Mouse (Mus musculus): ENCODE measurements at regions not wholly inside any gene's neighbourhood (a gene's known extent, or its start where the extent isn't known, plus 50 kb on each side); places are given as distances from the start of the nearest gene placed in this dataset.

GRCm38 (mm10) chr1:128810860-128811259 is 218.8 kb upstream of the Cxcr4 start:
- WGBS = 81% methylated on average over 3 of the region's 3 CpGs
- Histone ChIP-seq H3K4me1 (peaks cover 12% of the 10 kb centered on the region), H3K9me3 (no peaks in the 10 kb centered on the region), H3K27ac (no peak overlapping the region), H3K27me3 (ENCODE audit: poor library complexity, severe bottlenecking) (no peaks in the 10 kb centered on the region), H3K36me3 (replicated peaks) (no peaks in the 10 kb centered on the region), H3K4me3 (no peak overlapping the region)
- no peak for DNase-seq (ENCODE audit: extremely low spot score, low spot score)

- WGBS = 85% methylated on average over 2 of the region's 2 CpGs
- no peak overlapping the region for H3K27ac ChIP-seq
Observed at GRCm38 (mm10) chr1:128810094-128810493, 218.0 kb upstream of the Cxcr4 start.

GRCm38 (mm10) chr1:128809601-128810000 is 217.5 kb upstream of the Cxcr4 start:
- 93% methylated on average over 8 of the region's 8 CpGs for WGBS
- no peaks in the 10 kb centered on the region for H3K9me3 ChIP-seq

More at GRCm38 (mm10) chr1:128810094-128810493, 218.0 kb upstream of the Cxcr4 start:
- no peaks in the 10 kb centered on the region for H3K9me3 ChIP-seq
- H3K36me3 ChIP-seq (replicated peaks) = no peaks in the 10 kb centered on the region
- H3K4me3 ChIP-seq = no peak overlapping the region
- peaks cover 19% of the 10 kb centered on the region for H3K4me1 ChIP-seq
- no peak for DNase-seq (ENCODE audit: extremely low spot score, low spot score)
- H3K27me3 ChIP-seq (ENCODE audit: poor library complexity, severe bottlenecking) = no peaks in the 10 kb centered on the region

GRCm38 (mm10) chr1:128808599-128808998 is 216.5 kb upstream of the Cxcr4 start:
- Histone ChIP-seq H3K36me3 (replicated peaks) (no peaks in the 10 kb centered on the region), H3K27me3 (ENCODE audit: poor library complexity, severe bottlenecking) (no peaks in the 10 kb centered on the region), H3K4me1 (peaks cover 32% of the 10 kb centered on the region), H3K27ac (no peak overlapping the region), H3K9me3 (no peaks in the 10 kb centered on the region), H3K4me3 (no peak overlapping the region)
- no peak for DNase-seq (ENCODE audit: extremely low spot score, low spot score)
- 89% methylated on average over 5 of the region's 5 CpGs for WGBS

More at GRCm38 (mm10) chr1:128809601-128810000, 217.5 kb upstream of the Cxcr4 start:
- Histone ChIP-seq H3K4me1 (peaks cover 24% of the 10 kb centered on the region), H3K36me3 (replicated peaks) (no peaks in the 10 kb centered on the region), H3K27me3 (ENCODE audit: poor library complexity, severe bottlenecking) (no peaks in the 10 kb centered on the region), H3K4me3 (no peak overlapping the region), H3K27ac (no peak overlapping the region)
- no peak for DNase-seq (ENCODE audit: extremely low spot score, low spot score)

DNA sequence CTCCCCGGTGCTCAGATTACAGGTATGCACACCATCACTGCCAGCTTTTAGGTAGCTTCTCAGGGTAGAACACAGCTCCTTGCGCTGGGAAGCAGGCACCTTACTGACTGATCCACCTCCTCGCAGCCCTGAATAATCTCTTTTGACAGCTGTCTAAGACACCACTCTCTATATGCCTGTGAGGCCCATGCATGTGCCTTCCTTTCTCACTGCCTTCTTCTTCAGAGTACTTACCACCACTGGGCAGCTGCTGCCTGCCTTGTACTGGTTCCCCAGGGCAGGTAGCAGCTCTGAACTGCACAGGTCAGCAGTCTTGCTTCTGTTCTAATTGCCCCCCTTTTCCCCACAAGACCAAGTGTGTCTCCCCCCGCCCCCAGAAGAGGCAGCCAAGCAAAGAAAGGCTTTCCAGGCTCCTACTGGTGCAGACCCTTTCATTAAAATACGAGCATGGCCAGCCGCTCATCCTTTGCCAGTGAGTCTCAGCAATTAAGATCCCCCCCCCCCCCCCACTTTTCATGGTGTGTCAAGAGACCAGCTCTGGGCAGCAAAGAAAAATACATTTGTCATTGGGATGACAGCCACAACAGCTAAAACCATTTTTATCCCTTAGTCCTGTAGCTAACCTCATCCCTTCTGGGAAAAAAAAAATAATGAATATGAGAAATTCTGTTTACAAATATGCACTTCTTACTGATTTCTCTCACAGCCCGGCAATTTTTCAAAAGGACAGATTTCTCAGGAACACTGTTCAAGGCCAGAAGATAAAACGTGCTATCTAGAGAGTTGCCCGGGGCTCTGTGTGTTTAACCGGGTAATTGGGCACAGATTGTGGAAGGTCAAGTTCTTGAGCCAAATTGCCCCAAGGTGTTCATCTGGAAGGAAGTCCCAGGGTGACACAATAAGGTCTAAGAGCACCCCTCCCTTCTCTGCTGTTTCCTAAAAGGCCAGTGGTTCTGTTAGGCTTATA is 213.9 kb upstream of the Cxcr4 start:
- no peaks in the 10 kb centered on the region for H3K9me3 ChIP-seq
- H3K36me3 ChIP-seq (replicated peaks) = no peaks in the 10 kb centered on the region
- H3K27me3 ChIP-seq (ENCODE audit: poor library complexity, severe bottlenecking) = peaks cover 10% of the 10 kb centered on the region
- H3K4me3 ChIP-seq = no peak overlapping the region
- WGBS = 54% methylated on average over 10 of the region's 10 CpGs
- no peak for DNase-seq (ENCODE audit: extremely low spot score, low spot score)
- peak overlapping the region; percentile 64; the same call in 1 of the 2 replicates for H3K27ac ChIP-seq
- peaks cover 40% of the 10 kb centered on the region for H3K4me1 ChIP-seq

- H3K27ac ChIP-seq = peak overlapping the region; percentile 75
- 56% methylated on average over 9 of the region's 9 CpGs for WGBS
Observed at GRCm38 (mm10) chr1:128803433-128804060, 211.5 kb upstream of the Cxcr4 start.

DNA sequence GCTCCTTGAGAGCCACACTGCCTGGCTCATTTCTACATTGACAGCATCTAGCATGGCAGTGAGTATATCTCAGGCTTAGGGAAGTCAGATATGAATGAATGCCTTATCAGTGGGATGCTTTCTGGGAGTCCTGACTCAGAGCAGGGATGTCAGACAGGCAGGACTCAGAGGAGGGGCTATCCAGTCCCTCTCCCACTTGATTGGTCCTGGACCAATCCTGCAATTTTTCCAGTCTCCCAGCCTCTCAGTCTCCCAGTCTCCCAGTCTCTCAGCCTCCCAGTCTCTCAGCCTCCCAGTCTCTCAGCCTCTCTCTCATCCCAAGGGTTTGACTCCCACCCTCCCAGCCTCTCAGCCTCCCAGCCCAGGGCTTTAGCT is 211.0 kb upstream of the Cxcr4 start:
- peaks cover 42% of the 10 kb centered on the region for H3K4me1 ChIP-seq
- H3K36me3 ChIP-seq (replicated peaks) = no peaks in the 10 kb centered on the region
- H3K9me3 ChIP-seq = no peaks in the 10 kb centered on the region
- DNase-seq (ENCODE audit: extremely low spot score, low spot score) = no peak
- H3K27me3 ChIP-seq (ENCODE audit: poor library complexity, severe bottlenecking) = peaks cover 10% of the 10 kb centered on the region
- H3K4me3 ChIP-seq = no peak overlapping the region
- H3K27ac ChIP-seq = peak overlapping the region; percentile 75

More at GRCm38 (mm10) chr1:128803433-128804060, 211.5 kb upstream of the Cxcr4 start:
- Histone ChIP-seq H3K4me3 (no peak overlapping the region), H3K36me3 (replicated peaks) (no peaks in the 10 kb centered on the region), H3K4me1 (peaks cover 42% of the 10 kb centered on the region), H3K9me3 (no peaks in the 10 kb centered on the region), H3K27me3 (ENCODE audit: poor library complexity, severe bottlenecking) (peaks cover 10% of the 10 kb centered on the region)
- DNase-seq (ENCODE audit: extremely low spot score, low spot score) = no peak

- Histone ChIP-seq H3K9me3 (no peaks in the 10 kb centered on the region; the same call in 1 of the 2 replicates), H3K4me1 (peaks cover 11% of the 10 kb centered on the region), H3K36me3 (replicated peaks) (no peaks in the 10 kb centered on the region), H3K4me3 (no peak overlapping the region), H3K27me3 (ENCODE audit: poor library complexity, severe bottlenecking) (peaks cover 10% of the 10 kb centered on the region), H3K27ac (no peak overlapping the region)
- DNase-seq (ENCODE audit: extremely low spot score, low spot score) = no peak
- 72% methylated on average over 4 of the region's 4 CpGs for WGBS
Observed at GRCm38 (mm10) chr1:128798721-128799120, 206.6 kb upstream of the Cxcr4 start.

DNA sequence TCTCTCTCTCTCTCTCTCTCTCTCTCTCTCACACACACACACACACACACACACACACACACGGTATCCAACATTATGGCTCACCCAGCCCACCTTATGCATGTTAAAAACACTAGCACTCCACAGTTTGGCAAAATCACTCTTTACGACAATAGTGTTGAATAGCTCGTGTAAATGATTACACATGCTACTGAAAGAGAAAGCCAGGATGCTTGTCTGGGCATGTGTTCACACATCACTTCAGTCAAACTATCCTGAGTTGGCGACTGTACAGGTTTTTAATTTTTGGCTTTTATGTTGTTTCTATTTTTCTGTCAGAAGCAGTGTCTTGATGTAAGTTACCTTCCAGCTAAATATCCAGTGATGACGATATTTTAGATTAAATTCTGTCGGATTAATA is 203.6 kb upstream of the Cxcr4 start:
- 92% methylated on average over 6 of the region's 6 CpGs for WGBS
- H3K36me3 ChIP-seq (replicated peaks) = no peaks in the 10 kb centered on the region
- H3K4me3 ChIP-seq = no peak overlapping the region
- H3K27ac ChIP-seq = no peak overlapping the region
- DNase-seq (ENCODE audit: extremely low spot score, low spot score) = no peak
- 0 out of 2 replicates have a peak, but pooled peaks cover 2% of the 10 kb centered on the region for H3K4me1 ChIP-seq
- no peaks in the 10 kb centered on the region; the same call in 1 of the 2 replicates for H3K9me3 ChIP-seq
- H3K27me3 ChIP-seq (ENCODE audit: poor library complexity, severe bottlenecking) = no peaks in the 10 kb centered on the region

DNA sequence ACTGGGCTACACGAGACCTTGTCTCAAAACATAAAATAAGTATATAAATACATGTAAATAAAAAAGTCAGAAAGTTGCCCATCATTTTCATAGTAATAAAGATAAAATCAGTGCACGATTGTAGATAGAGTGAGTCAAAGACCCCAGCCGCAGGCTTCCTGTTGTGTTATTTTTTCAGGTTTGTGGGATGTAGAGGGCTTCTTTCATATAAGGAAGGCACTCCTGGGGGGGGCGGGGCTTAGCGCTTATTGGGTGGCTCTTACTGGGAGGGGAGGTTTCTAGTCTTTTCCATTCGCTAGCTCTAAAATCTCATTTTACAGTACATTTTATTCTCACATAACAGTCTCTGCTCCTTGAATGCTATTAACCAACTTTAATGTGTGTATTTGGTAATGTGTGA is 198.8 kb upstream of the Cxcr4 start:
- no peak overlapping the region for H3K4me3 ChIP-seq
- no peaks in the 10 kb centered on the region for H3K27me3 ChIP-seq (ENCODE audit: poor library complexity, severe bottlenecking)
- no peak for DNase-seq (ENCODE audit: extremely low spot score, low spot score)
- no peaks in the 10 kb centered on the region for H3K9me3 ChIP-seq
- 92% methylated on average over 6 of the region's 6 CpGs for WGBS
- no peak overlapping the region for H3K27ac ChIP-seq
- no peaks in the 10 kb centered on the region for H3K36me3 ChIP-seq (replicated peaks)
- peaks cover 9% of the 10 kb centered on the region for H3K4me1 ChIP-seq

GRCm38 (mm10) chr1:128789567-128790335 is 197.7 kb upstream of the Cxcr4 start:
- H3K36me3 ChIP-seq (replicated peaks) = no peaks in the 10 kb centered on the region
- H3K9me3 ChIP-seq = no peaks in the 10 kb centered on the region
- no peak overlapping the region for H3K4me3 ChIP-seq
- no peak for DNase-seq (ENCODE audit: extremely low spot score, low spot score)
- no peaks in the 10 kb centered on the region for H3K27me3 ChIP-seq (ENCODE audit: poor library complexity, severe bottlenecking)
- peaks cover 9% of the 10 kb centered on the region for H3K4me1 ChIP-seq
- H3K27ac ChIP-seq = 0 out of 2 replicates have a peak overlapping the region, but pooled peaks have one; percentile 40
- WGBS = 61% methylated on average over 3 of the region's 3 CpGs

DNA sequence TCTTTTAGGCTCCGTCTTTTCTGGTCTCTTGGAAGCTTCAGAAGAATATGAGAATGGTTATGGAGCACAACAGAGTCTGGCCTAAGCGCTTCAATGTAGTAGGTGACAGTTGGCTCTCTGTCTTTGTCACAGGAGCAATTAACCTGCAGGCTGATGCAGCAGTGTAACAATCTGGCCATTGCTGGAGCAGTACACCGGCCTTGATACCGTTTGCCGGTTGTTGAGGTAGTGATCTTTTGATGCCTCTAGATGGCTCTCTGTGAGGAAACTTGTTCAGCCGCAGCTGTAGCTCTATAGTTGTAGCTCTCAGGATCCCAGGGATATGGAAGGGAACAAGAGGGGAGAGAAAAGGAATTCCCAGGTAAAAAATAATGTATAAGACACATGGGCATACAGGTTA is 196.1 kb upstream of the Cxcr4 start:
- no peak overlapping the region for H3K27ac ChIP-seq
- DNase-seq (ENCODE audit: extremely low spot score, low spot score) = no peak
- H3K9me3 ChIP-seq = no peaks in the 10 kb centered on the region
- no peaks in the 10 kb centered on the region for H3K36me3 ChIP-seq (replicated peaks)
- 59% methylated on average over 6 of the region's 6 CpGs for WGBS
- no peaks in the 10 kb centered on the region for H3K27me3 ChIP-seq (ENCODE audit: poor library complexity, severe bottlenecking)
- peaks cover 9% of the 10 kb centered on the region for H3K4me1 ChIP-seq
- no peak overlapping the region for H3K4me3 ChIP-seq
